Mouse (Mus musculus) spleen, adult 2 months (tissue): ENCODE measurements around the gene Wbp4. TPM values are rescaled to one million over a fixed set of nuclear protein-coding genes. Genes with fewer than 3 reads are reported as not detected.

Source experiments
- DNase-seq, 2 experiments: peaks; one replicate each; pipeline versions ENCODE4 v3.0.0 to v3.0.0-alpha.2; 2012 to 2021; ENCODE audit warnings: low spot score in 2 of 2, low read depth in 1 of 2
- H3K27ac ChIP-seq: fragments of 200-500 bp; 2 replicates; pipeline ENCODE4 v1.5.1; 2012; ENCODE audit warnings: low read length, inconsistent platforms; ENCODE audit not compliant: insufficient read depth
- H3K27me3 ChIP-seq: fragments of 200-500 bp; 2 replicates; pipeline ENCODE4 v1.6.1; 2012; ENCODE audit warnings: mild to moderate bottlenecking, moderate library complexity, low read length, inconsistent platforms; ENCODE audit not compliant: control insufficient read depth, insufficient read depth
- H3K36me3 ChIP-seq: fragments of 200-500 bp; 2 replicates; pipeline ENCODE4 v1.6.1; 2012; ENCODE audit warnings: mild to moderate bottlenecking, low read length, inconsistent platforms; ENCODE audit not compliant: control insufficient read depth, insufficient read depth
- H3K4me1 ChIP-seq: fragments of 200-500 bp; 2 replicates; pipeline ENCODE4 v1.6.1; 2011; ENCODE audit warnings: inconsistent platforms; ENCODE audit not compliant: control insufficient read depth, insufficient read depth, insufficient read length
- H3K4me3 ChIP-seq: fragments of 200-500 bp; 2 replicates; pipeline ENCODE4 v1.5.1; 2011; ENCODE audit warnings: mild to moderate bottlenecking, inconsistent platforms; ENCODE audit not compliant: insufficient read depth, insufficient read length; ENCODE audit errors: extremely low read depth
- CTCF ChIP-seq: fragments of 200-500 bp; IDR thresholded peaks from 2 replicates; pipeline ENCODE4 v1.5.1; 2011; ENCODE audit warnings: mild to moderate bottlenecking, inconsistent platforms; ENCODE audit not compliant: insufficient read depth, insufficient read length, insufficient replicate concordance; ENCODE audit errors: extremely low read depth
- POLR2A ChIP-seq: fragments of 200-500 bp; IDR thresholded peaks from 2 replicates; pipeline ENCODE4 v1.6.1; 2011; ENCODE audit warnings: low read depth, low read length, inconsistent platforms
- WGBS: fragments of 180-500 bp; shearing (Covaris S2); methylation state at CpG from one replicate; pipeline ENCODE4 v1.1.7; 2018; 5-methylcytosine and 5-hydroxymethylcytosine counted together
- polyA plus RNA-seq: library from polyadenylated mRNA; depleted of rRNA; stranded (reverse); fragments of >200 nt; gene quantifications from 2 replicates; pipeline ENCODE4 v1.2.3, GENCODE M21; 2012

The Wbp4 gene
- polyA plus RNA-seq, 1 experiment: 2.6 TPM

DNA sequence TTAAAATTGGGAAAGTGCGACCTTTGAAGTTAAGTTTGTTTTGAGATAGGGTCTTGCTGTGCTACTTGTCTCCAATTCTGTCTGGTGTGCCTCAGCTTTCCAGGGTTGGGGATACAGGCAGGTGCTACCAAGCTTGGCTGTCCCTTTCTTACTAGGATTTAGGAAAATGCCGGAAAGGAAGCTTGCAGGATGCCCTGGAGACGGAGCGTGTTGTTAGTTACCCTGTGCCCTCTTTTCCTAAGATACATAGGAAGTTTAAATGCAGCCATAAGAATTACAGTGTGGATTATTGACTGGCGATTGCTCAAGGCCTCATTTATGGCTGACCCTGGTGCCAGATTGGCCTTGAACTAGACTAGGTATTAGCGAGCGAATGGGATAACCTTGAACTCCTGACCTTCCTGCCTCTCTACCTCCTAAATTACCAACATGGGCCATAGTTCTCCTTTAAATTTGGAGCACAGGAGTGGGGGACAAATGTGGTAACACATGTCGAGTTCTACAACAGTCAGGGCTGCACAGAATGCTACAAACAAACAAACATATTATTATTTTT is 35.9 kb upstream of the Wbp4 start:
- peak overlapping the region; percentile 85 for H3K27ac ChIP-seq
- 5% methylated on average over 8 of the region's 8 CpGs for WGBS
- DNase-seq: no peak
- no peak for TF ChIP-seq POLR2A
- no peak for TF ChIP-seq CTCF
- peak overlapping the region; percentile 74 for H3K4me3 ChIP-seq
- H3K36me3 ChIP-seq: no peaks in the 10 kb centered on the region
- H3K27me3 ChIP-seq: no peaks in the 10 kb centered on the region
- peaks cover 4% of the 10 kb centered on the region; the same call in 1 of the 2 replicates for H3K4me1 ChIP-seq

GRCm38 (mm10) chr14:79516751-79517150 is 35.4 kb upstream of the Wbp4 start:
- no peaks in the 10 kb centered on the region for H3K36me3 ChIP-seq
- 7% methylated on average over 2 of the region's 2 CpGs for WGBS
- H3K4me1 ChIP-seq: peaks cover 3% of the 10 kb centered on the region
- H3K27me3 ChIP-seq: no peaks in the 10 kb centered on the region
- DNase-seq: no peak
- H3K4me3 ChIP-seq: peak overlapping the region; percentile 74
- TF ChIP-seq CTCF (no peak), POLR2A (no peak)
- peak overlapping the region; percentile 85 for H3K27ac ChIP-seq

DNA sequence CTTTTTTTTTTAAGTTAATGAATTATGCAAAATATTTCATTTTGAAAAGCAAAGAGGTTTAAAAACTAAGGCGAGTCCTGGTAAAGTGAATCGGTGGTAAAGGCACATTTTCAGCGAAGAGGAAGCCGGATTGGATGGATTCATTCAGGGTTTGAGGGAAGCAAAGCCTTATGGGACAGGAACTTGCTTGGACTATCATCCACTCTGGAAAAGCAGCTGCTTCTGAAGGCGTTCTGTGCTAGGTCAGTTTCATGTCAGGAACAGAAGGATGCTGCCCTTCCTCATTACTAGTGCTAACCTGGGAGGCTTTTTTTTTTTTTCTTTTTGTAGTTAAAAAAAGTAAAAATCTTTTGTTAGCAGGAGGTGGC is 34.9 kb upstream of the Wbp4 start:
- H3K36me3 ChIP-seq: no peaks in the 10 kb centered on the region
- TF ChIP-seq POLR2A (no peak), CTCF (no peak)
- H3K4me3 ChIP-seq: peak overlapping the region; percentile 74
- WGBS: 6% methylated on average over 5 of the region's 5 CpGs
- H3K4me1 ChIP-seq: peaks cover 1% of the 10 kb centered on the region
- no peak for DNase-seq
- H3K27ac ChIP-seq: peak overlapping the region; percentile 85
- no peaks in the 10 kb centered on the region for H3K27me3 ChIP-seq

DNA sequence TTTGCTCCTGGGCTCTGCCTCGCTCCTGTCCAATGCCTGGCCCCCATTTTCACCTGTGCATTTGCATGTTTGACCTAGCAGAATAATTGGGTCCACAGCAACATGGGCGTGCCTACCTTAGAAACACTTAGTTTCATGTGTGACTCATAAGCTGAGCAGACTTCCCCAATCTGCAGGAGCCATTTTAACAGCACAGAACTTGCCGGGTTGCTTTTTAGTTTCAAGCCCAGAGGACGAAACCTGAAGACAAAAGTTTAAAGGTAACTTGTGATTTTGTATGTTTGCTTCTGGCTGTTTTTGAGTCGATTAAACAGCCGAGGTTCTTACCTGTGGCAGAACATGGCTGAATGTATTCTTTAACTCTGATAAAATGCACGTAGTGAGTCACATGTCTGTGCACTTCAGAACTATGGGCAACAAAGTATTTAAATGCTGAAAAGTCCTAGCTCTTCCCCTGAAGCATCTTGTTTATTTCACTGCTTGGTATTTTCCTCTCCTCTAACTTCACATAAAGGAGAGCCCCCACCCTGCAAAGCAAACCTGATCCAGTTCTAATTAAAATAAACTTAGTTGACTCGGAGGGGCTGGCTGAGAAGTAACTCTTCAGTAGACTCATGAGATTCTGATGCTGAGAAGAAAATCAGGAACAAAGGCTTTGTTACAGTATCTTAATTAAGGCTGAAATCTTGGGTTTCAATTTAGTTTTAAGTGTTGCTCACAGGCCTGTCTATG is 34.4 kb upstream of the Wbp4 start:
- peak; percentile 77 to 86 for DNase-seq

DNA sequence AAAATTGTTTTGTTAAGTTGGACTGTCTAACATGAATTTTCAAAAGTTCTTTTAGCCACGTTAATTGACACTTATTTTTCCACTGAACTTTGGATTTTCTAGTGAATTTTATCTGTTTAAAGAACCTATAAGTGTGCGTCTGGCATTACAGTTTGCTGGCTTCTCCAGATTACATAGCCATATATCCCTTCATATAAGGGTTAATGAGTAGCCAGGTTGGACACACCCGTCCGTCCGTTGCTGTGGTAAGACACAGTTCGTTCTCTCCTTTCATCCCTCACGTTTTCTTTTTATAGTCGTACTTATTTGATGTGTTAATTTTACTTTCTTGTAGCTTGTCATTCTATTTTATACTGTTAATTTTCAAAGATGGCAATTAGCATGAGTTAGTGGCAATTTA is 33.8 kb upstream of the Wbp4 start:
- Histone ChIP-seq H3K36me3 (no peaks in the 10 kb centered on the region), H3K4me1 (peaks cover 3% of the 10 kb centered on the region), H3K4me3 (peak overlapping the region; percentile 74), H3K27ac (peak overlapping the region; percentile 30; the same call in 1 of the 2 replicates), H3K27me3 (no peaks in the 10 kb centered on the region)
- WGBS: 12% methylated on average over 8 of the region's 8 CpGs
- TF ChIP-seq POLR2A (no peak), CTCF (no peak)
- no peak for DNase-seq

More for the DNA sequence above, 34.4 kb upstream of the Wbp4 start:
- 8% methylated on average over 8 of the region's 8 CpGs for WGBS
- Histone ChIP-seq H3K27me3 (no peaks in the 10 kb centered on the region), H3K36me3 (no peaks in the 10 kb centered on the region), H3K4me1 (peaks cover 3% of the 10 kb centered on the region), H3K27ac (peak overlapping the region; percentile 84), H3K4me3 (peak overlapping the region; percentile 74)
- TF ChIP-seq POLR2A (peak; percentile 81), CTCF (no peak)

- H3K4me3 ChIP-seq: no peak overlapping the region
- WGBS: 91% methylated on average over 2 of the region's 2 CpGs
- TF ChIP-seq CTCF (no peak), POLR2A (no peak)
- no peak overlapping the region for H3K27ac ChIP-seq
- no peaks in the 10 kb centered on the region for H3K27me3 ChIP-seq
- H3K36me3 ChIP-seq: no peaks in the 10 kb centered on the region
- no peak for DNase-seq
- peaks cover 3% of the 10 kb centered on the region for H3K4me1 ChIP-seq
Observed at GRCm38 (mm10) chr14:79513951-79514350, 32.6 kb upstream of the Wbp4 start.

GRCm38 (mm10) chr14:79511521-79511920 is 30.2 kb upstream of the Wbp4 start:
- 49% methylated on average over 1 of the region's 1 CpGs for WGBS

More at GRCm38 (mm10) chr14:79511521-79511920, 30.2 kb upstream of the Wbp4 start:
- Histone ChIP-seq H3K4me1 (peaks cover 3% of the 10 kb centered on the region), H3K27me3 (no peaks in the 10 kb centered on the region), H3K36me3 (no peaks in the 10 kb centered on the region), H3K27ac (no peak overlapping the region), H3K4me3 (no peak overlapping the region)
- TF ChIP-seq CTCF: no peak
- no peak for TF ChIP-seq POLR2A
- peak in 1 of 2 experiments; percentile 28 for DNase-seq
